Mouse (Mus musculus): ENCODE results near the gene Thumpd3.
A peak's percentile ranks its signal among the peaks of the same experiment; 100 is the strongest.

The Thumpd3 gene

GRCm38 (mm10) chr6:113079492-113079891 is 33.5 kb downstream of the Thumpd3 start:
- DNase-seq = no peak

- DNase-seq = no peak
Observed at GRCm38 (mm10) chr6:113082229-113082628, 36.2 kb downstream of the Thumpd3 start.

DNA sequence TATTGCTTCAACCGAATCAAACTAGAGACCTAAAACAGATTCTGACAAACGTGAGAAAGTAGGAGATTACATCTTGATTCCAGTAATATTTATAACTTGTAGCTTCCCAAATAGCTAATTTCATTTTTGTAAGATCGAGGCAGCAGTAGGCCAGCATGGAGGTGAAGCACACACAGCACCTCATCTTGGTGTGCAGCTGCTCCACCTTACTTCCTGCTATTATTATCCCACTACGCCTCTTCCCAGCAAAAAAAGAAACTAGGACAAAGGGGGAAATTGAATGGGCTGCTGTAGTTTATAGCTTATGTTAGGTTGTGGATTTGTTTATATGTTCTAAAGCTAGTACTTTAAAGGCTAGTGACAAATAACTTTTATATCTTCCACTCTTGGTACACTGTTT is 38.6 kb downstream of the Thumpd3 start:
- no peak for DNase-seq

GRCm38 (mm10) chr6:113093206-113093605 is 47.2 kb downstream of the Thumpd3 start:
- no peak for DNase-seq

- no peak for DNase-seq
Observed at GRCm38 (mm10) chr6:113095547-113095946, 49.5 kb downstream of the Thumpd3 start.

DNA sequence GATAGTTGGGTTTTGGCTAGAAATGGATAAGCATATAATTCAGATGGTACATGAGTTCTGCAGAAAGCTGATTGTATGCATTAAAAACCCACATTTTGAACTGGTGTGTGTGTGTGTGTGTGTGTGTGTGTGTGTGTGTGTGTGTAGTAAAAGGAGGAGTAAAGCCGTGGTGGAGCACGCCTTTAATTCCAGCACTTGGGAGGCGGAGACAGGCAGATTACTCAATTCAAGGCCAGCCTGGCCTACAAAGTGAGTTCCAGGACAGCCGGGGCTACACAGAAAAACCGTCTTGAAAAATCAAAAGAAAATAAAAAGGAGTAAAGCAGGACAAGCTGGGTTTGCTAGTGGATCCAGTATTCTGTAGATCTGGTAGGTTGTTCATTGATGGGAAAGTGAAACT is 51.6 kb downstream of the Thumpd3 start:
- DNase-seq = no peak

DNA sequence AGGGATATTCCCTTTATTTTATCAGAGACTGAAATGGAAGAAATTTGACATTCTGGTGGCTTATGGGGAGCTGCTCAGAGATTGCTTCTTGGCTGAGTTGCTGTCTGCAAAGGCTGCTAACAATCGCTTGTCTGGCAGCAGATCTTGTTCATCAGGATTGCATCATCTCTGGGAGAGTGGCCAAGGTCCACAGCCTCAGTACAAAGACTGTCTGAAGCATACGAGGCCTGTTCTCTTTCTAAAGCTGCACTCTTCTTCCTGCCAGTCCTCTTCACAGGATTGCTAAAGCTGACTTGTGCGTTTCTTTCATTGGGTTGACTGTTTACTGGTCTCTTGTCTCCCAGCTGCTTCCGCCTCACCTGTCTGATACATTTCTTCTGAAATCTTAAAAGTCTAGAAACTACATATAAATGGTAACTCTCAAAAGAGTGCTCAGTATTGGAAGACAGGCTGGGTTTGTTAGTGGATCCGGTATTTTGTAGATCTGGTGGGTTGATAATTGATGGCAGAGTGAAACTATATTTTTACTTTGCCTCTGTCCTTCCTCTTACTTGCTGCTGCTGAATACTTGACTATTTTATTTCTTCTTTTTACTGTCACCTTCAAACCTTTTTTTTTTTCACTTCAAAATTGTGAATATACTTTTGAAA is 53.7 kb downstream of the Thumpd3 start:
- DNase-seq = peak in 1 of 2 experiments; percentile 10

DNA sequence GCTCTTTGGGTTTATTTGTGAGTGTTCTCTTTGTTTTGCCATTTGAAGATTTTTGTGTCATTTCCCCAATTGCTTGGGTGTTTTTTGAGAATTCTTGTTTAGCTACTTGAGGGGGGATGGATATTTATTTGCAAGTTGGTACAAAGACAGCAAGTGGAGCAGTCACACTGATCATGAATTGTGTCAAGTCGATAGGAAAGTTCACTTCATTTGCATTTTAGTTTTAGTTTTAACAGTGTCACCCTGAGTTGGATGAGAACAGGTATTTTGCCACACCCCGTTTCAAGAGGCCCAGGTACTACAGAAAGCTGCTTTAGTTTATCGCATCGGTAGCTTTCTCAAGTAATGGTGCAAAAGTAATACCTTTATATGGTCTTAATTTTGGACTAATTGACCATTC is 56.5 kb downstream of the Thumpd3 start:
- no peak for DNase-seq

DNA sequence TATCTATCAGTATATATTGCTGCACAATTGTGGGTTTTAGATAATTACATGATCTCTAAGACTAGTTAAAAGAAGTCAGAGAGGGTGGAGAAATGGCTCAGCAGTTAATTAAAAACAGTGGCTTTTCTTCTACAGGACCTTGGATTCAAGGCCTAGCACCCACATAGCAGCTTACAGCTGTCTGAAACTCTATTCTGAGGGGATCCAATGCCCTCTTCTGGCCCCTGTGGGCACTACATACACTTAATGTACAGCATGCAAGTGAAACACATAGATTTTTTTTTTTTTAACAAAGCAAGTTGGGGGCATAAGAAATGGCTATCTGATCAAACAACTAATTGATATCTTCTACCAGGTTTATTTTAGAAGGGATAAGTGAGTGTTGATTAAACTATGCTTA is 57.7 kb downstream of the Thumpd3 start:
- DNase-seq = peak; percentile 32 to 52

DNA sequence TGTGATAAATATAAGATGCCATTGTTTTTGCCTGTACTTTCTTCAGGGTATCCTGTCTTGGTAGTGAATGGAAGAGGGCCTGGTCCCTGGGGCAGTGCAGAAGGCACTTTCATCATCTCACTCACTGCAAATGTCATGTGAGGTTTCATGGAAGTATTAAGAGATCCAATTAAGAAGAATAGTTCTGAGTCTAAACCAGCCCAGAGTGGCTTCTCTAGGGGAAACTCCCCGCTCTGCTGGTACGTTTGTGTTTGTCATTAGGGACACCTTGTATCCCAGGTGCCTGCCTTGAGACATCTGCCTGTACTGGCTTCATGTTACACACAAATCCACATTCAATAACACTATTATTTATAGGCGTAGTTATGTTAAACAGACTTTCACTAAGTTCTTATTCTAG is 63.4 kb downstream of the Thumpd3 start:
- DNase-seq = no peak

- DNase-seq = no peak
Observed at GRCm38 (mm10) chr6:113109956-113110355, 63.9 kb downstream of the Thumpd3 start.
